Mouse (Mus musculus) forebrain, embryonic 16.5 days (tissue): ENCODE measurements around the gene Odc1. TPM values are rescaled to one million over a fixed set of nuclear protein-coding genes. Genes with fewer than 3 reads are reported as not detected.

Experiments used
- ATAC-seq: fragments of 200-750 bp; cut with Nextera tagmentation; 2 replicates; pipeline ENCODE4 v1.8.0; 2017; ENCODE audit warnings: mild to moderate bottlenecking, moderate library complexity
- H3K27ac ChIP-seq: fragments of 300-500 bp; sonication (generic); 2 replicates; pipeline ENCODE4 v1.5.1; 2014; ENCODE audit warnings: low read length, control low read depth
- H3K27me3 ChIP-seq: fragments of 300-500 bp; sonication (generic); replicated peaks from 2 replicates; pipeline ENCODE4 v1.6.1; 2014; ENCODE audit warnings: low read length; ENCODE audit not compliant: control insufficient read depth, insufficient read depth
- H3K36me3 ChIP-seq: fragments of 300-500 bp; sonication (generic); 2 replicates; pipeline ENCODE4 v1.6.1; 2014; ENCODE audit not compliant: control insufficient read depth, insufficient read depth
- H3K4me1 ChIP-seq: fragments of 300-500 bp; sonication (generic); replicated peaks from 2 replicates; pipeline ENCODE4 v1.6.1; 2014; ENCODE audit warnings: low read length; ENCODE audit not compliant: control insufficient read depth, insufficient read depth
- H3K4me2 ChIP-seq: fragments of 300-500 bp; sonication (generic); 2 replicates; pipeline ENCODE4 v1.6.1; 2014; ENCODE audit warnings: mild to moderate bottlenecking, low read length, control low read depth
- H3K4me3 ChIP-seq: fragments of 300-500 bp; sonication (generic); replicated peaks from 2 replicates; pipeline ENCODE4 v1.5.1; 2014; ENCODE audit warnings: mild to moderate bottlenecking, low read length, control low read depth
- H3K9ac ChIP-seq: fragments of 300-500 bp; sonication (generic); replicated peaks from 2 replicates; pipeline ENCODE4 v1.6.1; 2014; ENCODE audit warnings: low read depth, low read length, control low read depth
- H3K9me3 ChIP-seq: fragments of 300-500 bp; sonication (generic); 2 replicates; pipeline ENCODE4 v1.6.1; 2016; ENCODE audit warnings: low read length; ENCODE audit not compliant: control insufficient read depth
- WGBS: fragments of 180-500 bp; shearing (Covaris S2); extraction: QIAGEN DNeasy Blood & Tissue Kit; methylation state at CpG from one replicate; pipeline ENCODE4 v1.1.7; 2014; 5-methylcytosine and 5-hydroxymethylcytosine counted together
- polyA plus RNA-seq: library from polyadenylated mRNA; unstranded; fragments of >200 nt; fragmentation: Nextera tagmentation; extraction: Ambion mirVana; gene quantifications from 2 replicates; pipeline ENCODE4 v1.2.1, GENCODE M21; 2015

The Odc1 gene
- 217 and 246 TPM in 2 replicates for polyA plus RNA-seq

GRCm38 (mm10) chr12:17544209-17545106, at the start of gene Odc1:
Gene Odc1 (plus strand): TSS chr12:17544794.
- WGBS: under 1% methylated on average over 62 of the region's 98 CpGs
- ATAC-seq: peak; percentile 96

GRCm38 (mm10) chr12:17494809-17495208, 49.8 kb upstream of the Odc1 start:
- 57% methylated on average over 4 of the region's 4 CpGs for WGBS
- Histone ChIP-seq H3K27ac (no peak overlapping the region), H3K4me3 (no peak overlapping the region), H3K9me3 (no peaks in the 10 kb centered on the region), H3K4me1 (peaks cover 8% of the 10 kb centered on the region), H3K36me3 (no peaks in the 10 kb centered on the region), H3K9ac (no peak overlapping the region), H3K4me2 (no peak overlapping the region), H3K27me3 (no peaks in the 10 kb centered on the region)
- ATAC-seq: no peak

More at GRCm38 (mm10) chr12:17544209-17545106, at the start of gene Odc1:
- H3K36me3 ChIP-seq: peaks cover 8% of the 10 kb centered on the region
- H3K4me1 ChIP-seq: peaks cover 24% of the 10 kb centered on the region
- H3K4me2 ChIP-seq: peak within 1 kb of the TSS; percentile 90
- H3K9me3 ChIP-seq: no peaks in the 10 kb centered on the region
- H3K9ac ChIP-seq: peak within 1 kb of the TSS; percentile 94
- no peaks in the 10 kb centered on the region for H3K27me3 ChIP-seq
- peak within 1 kb of the TSS; percentile 82 for H3K27ac ChIP-seq
- H3K4me3 ChIP-seq: peak within 1 kb of the TSS; percentile 98

- ATAC-seq: peak; percentile 79
- Histone ChIP-seq H3K4me2 (no peak overlapping the region), H3K4me1 (peaks cover 8% of the 10 kb centered on the region), H3K9ac (no peak overlapping the region), H3K27ac (no peak overlapping the region), H3K27me3 (no peaks in the 10 kb centered on the region), H3K4me3 (no peak overlapping the region), H3K36me3 (no peaks in the 10 kb centered on the region), H3K9me3 (no peaks in the 10 kb centered on the region)
- WGBS: 5% methylated on average over 8 of the region's 8 CpGs
These were observed 48.6 kb upstream of the Odc1 start for GRCm38 (mm10) chr12:17495858-17496451.

GRCm38 (mm10) chr12:17505620-17506074, 38.9 kb upstream of the Odc1 start:
- Histone ChIP-seq H3K36me3 (no peaks in the 10 kb centered on the region), H3K27me3 (no peaks in the 10 kb centered on the region), H3K4me3 (no peak overlapping the region), H3K9ac (no peak overlapping the region), H3K9me3 (no peaks in the 10 kb centered on the region), H3K4me1 (no peaks in the 10 kb centered on the region), H3K4me2 (no peak overlapping the region), H3K27ac (no peak overlapping the region)
- WGBS: 20% methylated on average over 2 of the region's 2 CpGs
- no peak for ATAC-seq

- no peak overlapping the region for H3K9ac ChIP-seq
- H3K4me1 ChIP-seq: no peaks in the 10 kb centered on the region
- H3K9me3 ChIP-seq: no peaks in the 10 kb centered on the region
- H3K4me2 ChIP-seq: no peak overlapping the region
- ATAC-seq: no peak
- H3K4me3 ChIP-seq: no peak overlapping the region
- H3K27ac ChIP-seq: no peak overlapping the region
- 69% methylated on average over 5 of the region's 5 CpGs for WGBS
- no peaks in the 10 kb centered on the region for H3K27me3 ChIP-seq
- H3K36me3 ChIP-seq: no peaks in the 10 kb centered on the region
These were observed 38.2 kb upstream of the Odc1 start for GRCm38 (mm10) chr12:17506117-17506993.

GRCm38 (mm10) chr12:17506994-17507542, 37.5 kb upstream of the Odc1 start:
- Histone ChIP-seq H3K4me1 (no peaks in the 10 kb centered on the region), H3K9ac (no peak overlapping the region), H3K4me2 (no peak overlapping the region), H3K4me3 (no peak overlapping the region), H3K36me3 (no peaks in the 10 kb centered on the region), H3K27me3 (no peaks in the 10 kb centered on the region), H3K27ac (no peak overlapping the region), H3K9me3 (no peaks in the 10 kb centered on the region)
- WGBS: 68% methylated on average over 13 of the region's 13 CpGs
- ATAC-seq: no peak

GRCm38 (mm10) chr12:17509310-17509709, 35.3 kb upstream of the Odc1 start:
- H3K4me2 ChIP-seq: no peak overlapping the region
- H3K27me3 ChIP-seq: no peaks in the 10 kb centered on the region
- no peaks in the 10 kb centered on the region for H3K36me3 ChIP-seq
- 69% methylated on average over 1 of the region's 1 CpGs for WGBS
- no peak for ATAC-seq
- H3K9me3 ChIP-seq: no peaks in the 10 kb centered on the region
- H3K4me1 ChIP-seq: no peaks in the 10 kb centered on the region
- no peak overlapping the region for H3K9ac ChIP-seq
- H3K27ac ChIP-seq: no peak overlapping the region
- no peak overlapping the region for H3K4me3 ChIP-seq

- H3K4me2 ChIP-seq: no peak overlapping the region
- H3K4me1 ChIP-seq: no peaks in the 10 kb centered on the region
- H3K27ac ChIP-seq: no peak overlapping the region
- H3K27me3 ChIP-seq: no peaks in the 10 kb centered on the region
- H3K9me3 ChIP-seq: no peaks in the 10 kb centered on the region
- no peaks in the 10 kb centered on the region for H3K36me3 ChIP-seq
- no peak overlapping the region for H3K9ac ChIP-seq
- ATAC-seq: no peak
- no peak overlapping the region for H3K4me3 ChIP-seq
- 36% methylated on average over 12 of the region's 12 CpGs for WGBS
These were observed 34.4 kb upstream of the Odc1 start for GRCm38 (mm10) chr12:17510158-17510557.
